Mouse (Mus musculus) adrenal gland, postnatal 14 days (tissue): ENCODE data around the gene 2010005H15Rik. TPM values are rescaled to one million over a fixed set of nuclear protein-coding genes. Genes with fewer than 3 reads are reported as not detected.
"Not testable (repeated sequence)": the region's sequence is repeated elsewhere in the genome, so short reads cannot be mapped to it uniquely, and the experiment has no call there.

Experiments used
- DNase-seq: peaks from one replicate; pipeline ENCODE4 v3.0.0; 2021; ENCODE audit warnings: mixed read lengths
- long read RNA-seq, 2 experiments: library from polyadenylated mRNA; stranded (forward); transcript quantifications; one replicate each; pipeline ENCODE4 v2.0.0; 2021
- total RNA-seq: library from RNA; stranded (reverse); gene quantifications from 2 replicates; pipeline ENCODE4 v1.2.3, GENCODE M21; 2021

The 2010005H15Rik gene
- not detected in 2 replicates for total RNA-seq
- long read RNA-seq, experiment 1, partial matches to known transcripts, result 0 of 1 reads
- long read RNA-seq, experiment 1, other reads (novel, unspliced or antisense), result 1 of 1 reads
- long read RNA-seq, experiment 2, partial matches to known transcripts, result 0 of 1 reads
- long read RNA-seq, experiment 2, other reads (novel, unspliced or antisense), result 1 of 1 reads

DNA sequence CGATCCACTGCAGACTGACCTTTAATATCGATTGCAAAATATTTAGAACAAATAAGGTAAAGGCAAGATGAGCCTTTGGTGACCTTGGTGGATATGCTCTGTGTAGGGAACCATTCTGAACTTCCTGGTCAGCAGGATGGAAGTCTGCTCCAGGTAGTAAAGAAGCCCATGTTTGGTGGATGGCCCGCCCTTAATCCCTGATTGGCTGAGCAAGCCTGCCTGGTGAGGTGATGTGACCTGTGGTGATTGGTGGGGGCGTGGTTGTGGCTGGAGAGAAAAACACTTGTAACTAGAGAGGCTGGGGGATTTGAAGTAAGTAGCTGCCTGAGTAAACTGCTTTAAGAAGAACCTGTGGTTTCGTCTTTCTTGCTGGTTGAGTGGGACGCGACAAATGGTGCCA lies at the start of gene 2010005H15Rik:
Gene 2010005H15Rik, plus strand, starts transcription at position 301 of the 400 bp plus-strand sequence.
- not testable (repeated sequence) for DNase-seq

DNA sequence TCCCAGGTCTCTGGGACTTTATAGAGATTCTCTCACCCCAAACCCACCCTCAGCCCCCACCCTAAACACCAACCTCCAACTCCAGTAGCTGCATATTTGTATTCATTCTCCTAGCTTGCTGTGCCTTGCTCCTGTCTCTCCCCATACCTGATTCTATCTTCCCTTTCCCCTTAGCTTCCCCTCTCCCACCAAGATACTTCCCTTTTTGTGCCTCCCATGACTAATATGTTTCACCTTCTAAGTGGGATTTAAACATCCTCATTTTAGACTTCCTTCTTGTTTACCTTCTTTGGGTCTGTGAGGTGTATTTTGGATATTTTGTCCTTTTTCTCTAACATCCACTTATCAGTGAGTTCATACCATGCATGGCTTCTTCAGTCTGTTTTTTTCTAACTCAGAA lies 45.2 kb upstream of the 2010005H15Rik start:
- no peak for DNase-seq

DNA sequence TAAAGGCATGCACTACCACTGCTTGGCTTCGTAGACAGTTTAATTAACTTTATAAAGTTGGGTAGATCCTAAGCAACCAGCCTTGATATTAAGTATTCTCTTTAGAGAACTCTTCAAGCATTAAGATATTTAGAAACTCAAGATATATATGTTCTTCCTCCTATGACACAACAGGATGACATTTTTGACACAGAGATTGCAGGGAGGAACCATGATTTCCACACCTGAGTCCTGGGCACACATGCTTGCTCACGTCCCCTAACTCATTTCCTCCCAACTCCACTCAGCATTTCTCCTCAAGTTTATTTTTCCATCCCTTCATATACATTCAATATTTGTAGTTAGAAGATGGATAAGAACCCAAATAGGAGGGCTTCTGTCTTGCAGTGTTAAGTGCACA lies 41.4 kb upstream of the 2010005H15Rik start:
- DNase-seq, result no peak

DNA sequence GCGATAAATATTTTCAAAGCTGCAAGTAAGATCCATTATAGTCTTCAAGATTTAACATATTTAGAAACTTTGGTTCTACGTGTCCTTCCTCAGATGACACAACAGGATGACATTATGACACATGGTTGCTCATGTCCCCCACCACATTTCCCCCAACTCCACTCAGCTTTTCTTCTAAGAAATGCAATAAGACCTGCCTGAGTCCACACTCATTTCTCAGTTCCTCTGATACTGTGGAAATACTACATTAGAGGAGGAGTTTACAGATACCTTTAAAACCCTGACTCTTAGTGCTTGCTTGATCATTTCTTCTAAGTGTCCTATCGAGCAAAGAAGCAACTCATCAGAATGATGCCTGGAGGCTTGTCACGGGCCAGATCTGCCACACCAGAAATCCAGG lies 37.4 kb upstream of the 2010005H15Rik start, which contains the start of gene Gm5483:
Gene Gm5483, plus strand, starts transcription at position 301 of the 400 bp plus-strand sequence.
- DNase-seq, result not testable (repeated sequence)

DNA sequence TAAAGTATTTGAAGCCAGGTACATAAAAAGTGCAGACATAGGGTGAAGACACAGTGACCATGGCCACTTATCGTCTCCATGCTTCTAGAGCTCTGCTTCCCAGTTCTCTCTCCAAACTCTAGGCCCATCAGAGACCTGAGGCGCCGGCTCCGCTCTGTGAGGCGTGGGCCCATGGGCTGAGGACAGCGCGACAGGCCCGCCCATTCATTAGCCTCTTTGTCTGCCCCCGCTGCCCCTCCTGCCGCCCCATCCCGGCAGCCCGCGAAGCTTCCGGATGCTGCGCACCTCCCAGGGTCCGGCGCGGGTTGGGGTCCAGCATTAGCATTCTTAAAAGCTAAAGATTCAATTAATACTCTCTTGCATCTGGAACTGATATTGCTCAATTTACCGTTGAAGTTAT lies 22.0 kb upstream of the 2010005H15Rik start:
- no peak for DNase-seq

DNA sequence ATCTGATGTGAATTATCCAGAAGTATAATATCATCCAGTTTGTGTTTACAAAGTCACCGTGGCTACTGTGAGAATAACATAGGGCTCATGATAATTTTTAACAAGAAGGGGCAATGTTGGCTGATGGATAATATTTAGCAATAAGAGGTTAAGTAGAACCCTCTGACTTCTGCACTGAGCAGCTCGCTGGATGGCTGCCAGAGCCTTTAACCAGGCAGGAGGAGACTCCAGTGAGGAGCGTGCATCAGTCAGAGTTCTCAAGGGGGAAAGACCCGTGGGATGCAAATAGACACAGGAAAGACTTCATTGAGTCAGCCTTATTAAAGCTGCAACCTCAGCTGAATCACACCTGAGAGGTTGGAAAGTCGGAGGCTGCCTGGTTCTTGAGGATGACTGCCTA lies 17.4 kb upstream of the 2010005H15Rik start:
- DNase-seq, result no peak

DNA sequence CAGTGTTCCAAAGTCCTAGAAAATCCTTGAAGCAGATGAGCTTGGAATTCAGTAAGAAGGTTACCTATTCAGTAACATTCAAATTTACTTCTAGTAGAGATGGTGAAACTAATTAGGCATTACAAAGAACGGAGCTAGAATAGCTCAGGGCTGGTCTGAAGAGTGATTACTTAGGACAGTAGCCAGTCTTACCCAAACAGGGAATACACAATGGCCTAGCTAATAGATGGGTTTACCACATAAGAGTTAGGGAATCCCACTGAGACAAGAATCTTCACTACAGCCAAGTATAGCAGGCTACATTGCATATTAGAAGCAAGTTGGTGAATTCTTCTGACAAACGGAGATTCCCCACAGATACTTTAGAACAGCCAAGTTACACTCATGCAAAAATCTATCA lies 15.6 kb upstream of the 2010005H15Rik start:
- DNase-seq, result not testable (repeated sequence)

DNA sequence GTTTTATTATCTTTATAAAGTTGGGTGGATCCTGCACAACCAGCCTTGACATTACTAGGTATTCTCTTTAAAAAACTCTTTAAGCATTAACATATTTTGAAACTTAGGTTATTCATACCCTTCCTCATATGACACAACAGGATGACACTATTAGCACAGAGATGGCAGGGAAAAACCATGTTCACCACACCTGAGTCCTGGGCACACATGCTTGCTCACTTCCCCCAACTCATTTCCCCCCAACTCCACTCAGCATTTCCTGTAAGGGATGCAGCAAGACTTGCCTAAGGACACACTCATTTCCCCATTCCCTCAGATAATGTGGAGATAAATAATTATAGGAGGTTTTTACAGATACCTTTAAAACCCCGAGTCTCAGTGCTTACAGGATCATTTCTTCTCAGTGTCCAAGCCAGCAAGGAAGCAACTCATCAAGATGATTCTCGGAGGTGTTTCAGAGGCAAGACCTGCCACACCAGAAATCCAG lies 11.3 kb upstream of the 2010005H15Rik start, which contains the start of gene Gm5416:
Gene Gm5416, plus strand, starts transcription at position 437 of the 487 bp plus-strand sequence.
- DNase-seq, result no peak

DNA sequence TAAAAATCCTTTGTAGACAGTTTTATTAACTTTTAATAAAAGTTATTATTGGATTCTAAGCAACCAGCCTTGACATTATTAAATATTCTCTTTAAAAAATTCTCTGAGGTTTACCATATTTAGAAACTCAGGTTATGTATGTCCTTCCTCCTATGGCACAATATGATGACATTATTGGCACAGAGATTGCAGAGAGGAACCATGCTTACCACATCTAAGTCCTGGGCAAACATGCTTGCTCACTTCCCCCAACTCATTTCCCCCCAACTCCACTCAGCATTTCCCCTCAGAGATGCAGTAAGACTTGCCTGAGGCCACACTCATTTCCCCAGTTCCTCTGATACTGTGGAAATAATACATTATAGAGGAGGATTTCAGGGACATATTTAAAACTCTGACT lies 39.3 kb downstream of the 2010005H15Rik start:
- DNase-seq, result not testable (repeated sequence)

DNA sequence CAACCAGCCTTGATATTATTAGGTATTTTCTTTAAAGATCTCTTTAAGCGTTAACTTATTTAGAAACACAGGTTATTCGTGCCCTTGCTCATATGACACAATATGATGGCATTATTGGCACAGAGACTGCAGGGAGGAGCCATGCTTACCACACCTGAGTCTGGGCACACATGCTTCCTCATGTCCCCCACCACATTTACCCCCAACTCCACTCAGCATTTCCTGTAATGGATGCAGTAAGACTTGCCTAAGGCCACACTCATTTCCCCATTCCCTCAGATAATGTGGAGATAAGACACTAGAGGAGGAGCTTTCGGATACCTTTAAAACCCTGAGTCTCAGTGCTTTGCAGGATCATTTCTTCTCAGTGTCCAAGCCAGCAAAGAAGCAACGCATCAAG lies 55.5 kb downstream of the 2010005H15Rik start, which contains the start of gene Stfa1:
Gene Stfa1, plus strand, starts transcription at position 156 of the 400 bp plus-strand sequence.
- not testable (repeated sequence) for DNase-seq

DNA sequence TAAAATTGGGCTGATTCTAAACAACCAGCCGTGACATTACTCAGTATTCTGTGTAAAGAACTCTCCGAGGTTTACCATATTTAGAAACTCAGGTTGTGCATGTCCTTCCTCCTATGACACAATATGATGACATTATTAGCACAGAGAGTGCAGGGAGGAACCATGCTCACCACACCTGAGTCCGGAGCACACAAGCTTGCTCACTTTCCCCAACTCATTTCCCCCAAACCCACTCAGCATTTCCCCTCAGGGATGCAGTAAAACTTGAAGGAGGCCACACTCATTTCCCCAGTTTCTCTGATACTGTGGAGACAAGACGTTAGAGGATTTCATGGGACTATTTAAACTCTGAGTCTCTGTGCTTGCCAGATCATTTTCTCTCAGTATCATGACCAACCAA lies 67.9 kb downstream of the 2010005H15Rik start:
- no peak for DNase-seq

Other genes starting within 250 kb of the 2010005H15Rik start
- 62.9 and 69.5 TPM in 2 replicates for gene Kpna1, start 242.7 kb upstream of the 2010005H15Rik start, total RNA-seq
- gene Wdr5b, start 180.3 kb upstream of the 2010005H15Rik start, total RNA-seq, result 3.6 and 5.1 TPM in 2 replicates
- gene Fam162a, start 149.9 kb upstream of the 2010005H15Rik start, total RNA-seq, result 206 and 210 TPM in 2 replicates
- 50.9 and 54.6 TPM in 2 replicates for gene Ccdc58, start 149.8 kb upstream of the 2010005H15Rik start, total RNA-seq
- not detected in 2 replicates for gene Csta1, start 90.2 kb upstream of the 2010005H15Rik start, total RNA-seq
- not detected in 2 replicates for gene Stfa2l1, start 64.7 kb upstream of the 2010005H15Rik start, total RNA-seq
- gene Gm5483, start 37.3 kb upstream of the 2010005H15Rik start, total RNA-seq, result 1.0 TPM in 1 of 2 replicates, not detected in the other
- gene Gm5416, start 11.1 kb upstream of the 2010005H15Rik start, total RNA-seq, result not detected in 2 replicates
- gene Stfa1, start 55.5 kb downstream of the 2010005H15Rik start, total RNA-seq, result not detected in 2 replicates
- gene BC117090, start 112.9 kb downstream of the 2010005H15Rik start, total RNA-seq, result not detected in 2 replicates
- gene BC100530, start 146.3 kb downstream of the 2010005H15Rik start, total RNA-seq, result 1.5 TPM in 1 of 2 replicates, not detected in the other
- 0.94 TPM in 1 of 2 replicates, not detected in the other for gene Stfa2, start 187.0 kb downstream of the 2010005H15Rik start, total RNA-seq
- gene Stfa3, start 233.9 kb downstream of the 2010005H15Rik start, total RNA-seq, result not detected in 2 replicates